Mouse (Mus musculus): Measurements from ENCODE around the gene Smok3a. TPM values are rescaled to one million over a fixed set of nuclear protein-coding genes. Genes with fewer than 3 reads are reported as not detected.
"Not testable (repeated sequence)": the region's sequence is repeated elsewhere in the genome, so short reads cannot be mapped to it uniquely, and the experiment has no call there.

The Smok3a gene
- total RNA-seq (2021): not detected

DNA sequence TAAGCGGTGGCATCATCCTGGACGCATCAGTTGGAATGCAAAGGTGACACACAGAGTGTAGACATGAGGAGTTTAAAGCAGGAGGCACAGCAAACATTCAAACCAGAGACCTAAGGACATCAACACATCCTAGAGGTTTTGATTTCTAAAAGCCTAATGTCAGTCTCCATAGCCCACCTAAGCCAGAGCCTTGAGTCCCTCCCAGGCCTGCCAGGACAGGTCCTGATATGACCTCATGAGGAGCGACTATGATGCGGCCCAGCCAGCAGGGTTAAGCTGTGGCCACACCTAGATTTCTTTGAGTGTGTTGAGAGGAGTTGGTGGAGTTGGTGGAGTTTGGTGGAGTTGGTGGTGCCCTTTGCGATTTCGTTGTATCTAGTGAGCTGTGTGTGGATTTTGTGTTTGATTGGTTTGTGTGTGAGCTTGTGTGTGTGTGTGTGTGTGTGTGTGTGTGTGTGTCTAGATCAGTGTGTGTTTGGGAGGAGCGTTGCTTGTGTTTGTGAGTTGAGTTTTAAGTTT is at the start of gene Smok3a, which contains the start of gene Smok3b:
Gene Smok3a (plus strand): TSS at position 301 of the 519 bp plus-strand sequence.
Gene Smok3b (plus strand): TSS at position 469 of the 519 bp plus-strand sequence.
- DNase-seq (ENCODE audit: extremely low spot score in 1 of 2, low spot score in 1 of 2): not testable (repeated sequence)

GRCm38 (mm10) chr5:137973161-137973560 is 47.9 kb upstream of the Smok3a start:
- DNase-seq (ENCODE audit: extremely low spot score in 1 of 2, low spot score in 1 of 2): no peak

GRCm38 (mm10) chr5:137973738-137974137 is 47.3 kb upstream of the Smok3a start:
- peak in 1 of 2 experiments; percentile 16 for DNase-seq (ENCODE audit: extremely low spot score in 1 of 2, low spot score in 1 of 2)

DNA sequence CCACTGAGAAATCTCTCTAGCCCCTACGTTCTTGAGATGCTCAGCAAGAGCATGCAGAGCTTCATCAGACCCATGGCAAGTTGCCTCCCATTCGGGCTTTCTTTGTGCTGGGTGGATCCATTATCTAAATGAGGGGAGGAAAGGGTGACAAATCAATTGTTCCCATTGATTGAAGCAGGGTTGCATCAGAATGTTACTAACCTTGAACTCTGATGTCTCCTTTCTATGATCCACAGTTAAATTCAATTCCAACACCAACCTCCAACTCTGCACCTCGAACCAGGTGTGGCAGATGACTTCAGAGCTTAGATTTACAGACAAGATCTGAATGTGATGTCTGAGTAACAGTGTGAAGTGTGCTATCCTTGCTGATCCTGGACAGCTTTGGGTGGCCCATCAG is 46.3 kb upstream of the Smok3a start:
- DNase-seq (ENCODE audit: extremely low spot score in 1 of 2, low spot score in 1 of 2): no peak

DNA sequence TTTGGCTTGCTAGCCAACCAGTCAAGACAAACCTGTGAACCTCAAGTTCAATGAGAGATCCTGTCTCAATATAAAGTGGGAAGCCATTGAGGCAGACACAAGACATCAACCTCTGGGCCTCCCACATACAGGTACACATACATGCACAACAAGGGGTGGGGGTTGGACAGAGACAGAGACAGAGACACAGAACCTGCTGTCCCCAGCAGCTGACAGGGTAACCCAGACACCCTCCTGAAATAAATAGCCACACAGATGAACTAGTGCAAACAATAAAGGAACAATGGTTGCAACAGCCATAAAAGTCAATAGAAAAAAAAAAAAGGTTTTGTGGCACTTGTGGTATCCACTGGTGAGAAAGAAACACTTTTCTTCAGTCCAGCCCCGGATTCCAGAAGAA is 45.6 kb upstream of the Smok3a start:
- DNase-seq (ENCODE audit: extremely low spot score in 1 of 2, low spot score in 1 of 2): no peak

- no peak for DNase-seq (ENCODE audit: extremely low spot score in 1 of 2, low spot score in 1 of 2)
Measured at GRCm38 (mm10) chr5:137977291-137977690, 43.8 kb upstream of the Smok3a start.

GRCm38 (mm10) chr5:137979081-137979480 is 42.0 kb upstream of the Smok3a start:
- no peak for DNase-seq (ENCODE audit: extremely low spot score in 1 of 2, low spot score in 1 of 2)

- no peak for DNase-seq (ENCODE audit: extremely low spot score in 1 of 2, low spot score in 1 of 2)
Measured at GRCm38 (mm10) chr5:137981300-137981699, 39.8 kb upstream of the Smok3a start, which contains the start of gene Azgp1. TSS of gene Azgp1 (plus strand) at chr5:137981520.

- no peak for DNase-seq (ENCODE audit: extremely low spot score in 1 of 2, low spot score in 1 of 2)
Measured at GRCm38 (mm10) chr5:137986351-137986750, 34.7 kb upstream of the Smok3a start.

DNA sequence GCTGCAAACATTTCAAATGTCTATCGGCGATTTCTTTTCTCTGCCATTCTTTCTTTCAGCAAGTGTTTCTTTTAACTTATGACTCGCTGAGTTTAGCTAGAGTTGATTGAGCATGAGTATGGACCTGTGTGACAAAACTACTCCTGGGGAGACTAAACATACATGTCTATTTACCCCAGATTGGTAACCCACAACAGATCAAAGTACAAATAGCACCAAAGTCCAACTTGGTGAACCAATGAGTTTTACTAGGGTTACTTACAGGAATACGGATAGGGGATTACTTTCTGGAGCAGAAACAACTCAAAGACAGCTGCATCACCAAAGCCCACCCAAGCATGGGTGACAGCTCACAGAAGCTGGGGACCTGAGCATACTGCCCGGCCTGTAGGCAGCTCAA is 11.6 kb upstream of the Smok3a start:
- DNase-seq (ENCODE audit: extremely low spot score in 1 of 2, low spot score in 1 of 2): no peak

GRCm38 (mm10) chr5:138012382-138012781 is 8.7 kb upstream of the Smok3a start:
- no peak for DNase-seq (ENCODE audit: extremely low spot score in 1 of 2, low spot score in 1 of 2)

GRCm38 (mm10) chr5:138016530-138016929 is 4.5 kb upstream of the Smok3a start:
- no peak for DNase-seq (ENCODE audit: extremely low spot score in 1 of 2, low spot score in 1 of 2)

- DNase-seq (ENCODE audit: extremely low spot score in 1 of 2, low spot score in 1 of 2): no peak
Measured at GRCm38 (mm10) chr5:138016997-138017396, 4.1 kb upstream of the Smok3a start.

- DNase-seq (ENCODE audit: extremely low spot score in 1 of 2, low spot score in 1 of 2): not testable (repeated sequence)
Measured at GRCm38 (mm10) chr5:138019577-138019976, 1.5 kb upstream of the Smok3a start.

DNA sequence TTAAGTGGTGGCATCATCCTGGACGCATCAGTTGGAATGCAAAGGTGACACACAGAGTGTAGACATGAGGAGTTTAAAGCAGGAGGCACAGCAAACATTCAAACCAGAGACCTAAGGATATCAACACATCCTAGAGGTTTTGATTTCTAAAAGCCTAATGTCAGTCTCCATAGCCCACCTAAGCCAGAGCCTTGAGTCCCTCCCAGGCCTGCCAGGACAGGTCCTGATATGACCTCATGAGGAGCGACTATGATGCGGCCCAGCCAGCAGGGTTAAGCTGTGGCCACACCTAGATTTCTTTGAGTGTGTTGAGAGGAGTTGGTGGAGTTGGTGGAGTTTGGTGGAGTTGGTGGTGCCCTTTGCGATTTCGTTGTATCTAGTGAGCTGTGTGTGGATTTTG is 31.8 kb downstream of the Smok3a start, which contains the start of gene Smok3c:
Gene Smok3c (plus strand): TSS at position 301 of the 400 bp plus-strand sequence.
- not testable (repeated sequence) for DNase-seq (ENCODE audit: extremely low spot score in 1 of 2, low spot score in 1 of 2)

DNA sequence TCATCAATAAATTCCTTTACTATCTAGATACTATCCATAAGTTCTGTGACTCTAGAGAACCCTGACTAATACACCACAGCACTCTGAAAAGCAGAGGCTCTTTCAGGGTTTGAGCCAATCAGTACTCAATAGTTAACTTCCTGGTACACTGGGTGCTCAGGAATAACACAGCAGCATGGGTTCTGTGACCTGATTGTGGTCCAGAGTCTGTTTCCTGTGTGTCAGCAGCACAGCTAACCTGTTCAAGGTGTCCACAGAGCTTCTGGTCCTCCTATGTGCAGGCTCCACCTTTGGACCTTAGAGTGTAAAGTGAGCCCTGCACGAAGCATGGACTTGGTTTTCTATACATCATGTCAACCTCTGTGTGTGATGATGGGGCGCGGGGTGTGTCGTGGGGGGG is 52.7 kb downstream of the Smok3a start:
- no peak for DNase-seq (ENCODE audit: extremely low spot score in 1 of 2, low spot score in 1 of 2)

GRCm38 (mm10) chr5:138075684-138076083 is 54.6 kb downstream of the Smok3a start:
- no peak for DNase-seq (ENCODE audit: extremely low spot score in 1 of 2, low spot score in 1 of 2)

GRCm38 (mm10) chr5:138076148-138076547 is 55.1 kb downstream of the Smok3a start:
- no peak for DNase-seq (ENCODE audit: extremely low spot score in 1 of 2, low spot score in 1 of 2)

DNA sequence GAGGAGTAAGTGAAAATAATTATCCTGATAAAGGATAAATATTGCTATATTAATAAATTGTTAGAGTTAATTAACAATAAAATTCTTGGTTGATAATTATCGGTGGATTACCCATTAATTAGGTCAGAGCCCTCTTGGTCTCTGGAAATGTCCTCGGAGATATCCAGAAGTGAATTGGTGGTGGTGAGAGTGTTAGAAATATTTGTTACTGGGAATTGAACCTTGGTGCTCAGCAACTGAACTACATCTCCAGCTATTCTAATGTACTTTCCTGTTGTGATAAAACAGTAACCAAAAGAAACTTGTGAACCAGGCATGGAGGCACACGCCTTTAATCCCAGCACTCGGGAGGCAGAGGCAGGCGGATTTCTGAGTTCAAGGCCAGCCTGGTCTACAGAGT is 59.4 kb downstream of the Smok3a start:
- DNase-seq (ENCODE audit: extremely low spot score in 1 of 2, low spot score in 1 of 2): no peak

DNA sequence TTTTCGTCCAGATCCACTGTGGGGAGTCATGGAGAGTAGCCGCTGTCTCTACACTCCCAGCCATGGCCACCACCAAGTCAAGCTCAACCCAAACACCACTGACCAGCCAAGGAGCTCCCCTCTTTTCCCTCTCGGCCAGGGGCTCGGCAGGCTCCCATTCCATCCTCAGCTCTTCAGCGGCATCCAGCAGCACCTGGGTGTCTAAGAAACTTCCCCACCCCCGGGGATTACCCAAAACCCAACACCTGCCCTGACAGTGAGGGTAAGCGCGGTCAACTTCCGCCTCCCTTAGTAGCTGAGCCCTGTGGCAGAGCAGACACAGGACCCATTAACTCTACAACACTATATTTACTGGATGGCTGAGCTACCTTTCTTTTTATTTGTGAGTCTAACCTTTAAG is 60.4 kb downstream of the Smok3a start:
- DNase-seq (ENCODE audit: extremely low spot score in 1 of 2, low spot score in 1 of 2): no peak

- DNase-seq (ENCODE audit: extremely low spot score in 1 of 2, low spot score in 1 of 2): no peak
Measured at GRCm38 (mm10) chr5:138083318-138083900, 62.3 kb downstream of the Smok3a start.

GRCm38 (mm10) chr5:138083936-138084335 is 62.9 kb downstream of the Smok3a start:
- no peak for DNase-seq (ENCODE audit: extremely low spot score in 1 of 2, low spot score in 1 of 2)
